Mouse (Mus musculus): Measurements from ENCODE around the gene Cpne2.

- TF ChIP-seq CTCF (IDR thresholded peaks at IDR 0.05; ENCODE audit: borderline replicate concordance, extremely low read depth, insufficient read depth, insufficient read length) (no peak), POLR2A (IDR thresholded peaks at IDR 0.05; ENCODE audit: borderline replicate concordance, extremely low read depth, insufficient read depth, insufficient read length, poor library complexity, severe bottlenecking) (no peak)
Measured at GRCm38 (mm10) chr8:94537456-94537855, 4.7 kb downstream of the Cpne2 start.
